Mouse (Mus musculus): ENCODE data around the gene Ercc2.

Gene Ercc2

DNA sequence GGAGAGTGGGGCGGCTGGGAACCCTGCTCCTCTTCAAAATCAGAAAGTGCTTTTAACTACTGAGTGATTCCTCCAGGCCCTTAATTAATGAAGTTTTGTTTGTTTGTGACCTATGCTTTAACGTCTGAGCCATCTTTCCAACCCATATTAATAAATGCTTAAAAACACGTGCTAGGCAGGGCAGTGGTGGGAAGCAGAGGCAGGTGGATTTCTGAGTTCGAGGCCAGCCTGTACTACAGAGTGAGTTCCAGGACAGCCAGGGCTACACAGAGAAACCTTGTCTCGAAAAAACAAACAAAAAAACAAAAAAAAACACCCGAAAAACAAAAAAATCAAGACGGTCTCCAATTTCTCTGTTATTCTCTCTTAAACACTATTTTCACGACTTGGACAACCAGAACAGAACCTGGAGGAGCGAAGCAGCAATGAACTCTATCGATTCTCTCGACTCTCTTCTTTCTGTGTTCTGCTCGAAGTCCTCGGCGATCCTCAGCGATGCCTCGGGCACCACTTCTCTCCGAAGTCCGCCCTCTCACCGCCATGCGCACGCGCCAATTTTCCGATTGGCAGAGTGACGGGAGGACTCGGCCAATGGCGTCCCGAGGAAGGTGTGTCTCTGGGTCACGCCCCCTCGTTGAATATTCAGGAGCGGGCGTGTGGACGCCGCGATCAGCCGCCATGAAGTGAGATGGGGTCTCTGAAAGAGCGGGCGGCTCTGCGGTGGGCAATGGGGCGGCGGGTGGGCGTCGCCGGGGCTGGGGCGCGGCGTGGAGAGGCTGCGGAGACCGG, at the start of gene Ercc2:
Gene Ercc2, plus strand, starts transcription at position 634 of the 789 bp plus-strand sequence.
- DNase-seq (ENCODE audit: low spot score in 2 of 2): peak; percentile 98 to 99

- peak; percentile 85 to 92 for DNase-seq (ENCODE audit: low spot score in 2 of 2)
Observed at GRCm38 (mm10) chr7:19332709-19333352, 49.0 kb upstream of the Ercc2 start.

DNA sequence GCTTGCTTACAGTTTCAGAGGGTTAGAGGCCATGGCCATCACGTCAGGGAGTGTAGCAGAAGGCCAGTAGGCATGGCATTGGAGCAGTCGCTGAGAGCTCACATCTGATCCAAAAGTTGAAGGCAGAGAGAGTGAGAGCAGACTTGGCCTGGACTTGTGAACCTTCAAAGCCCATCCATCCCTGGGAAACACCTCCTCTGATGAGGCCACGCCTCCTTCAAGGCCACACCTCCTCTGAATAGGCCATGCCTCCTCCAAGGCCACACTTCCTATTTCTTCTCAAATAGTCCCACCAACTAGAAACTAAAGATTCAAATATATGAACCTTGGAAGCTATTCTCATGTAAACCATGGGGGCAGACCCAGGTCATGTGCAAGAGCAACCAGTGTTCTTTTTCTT, 46.2 kb upstream of the Ercc2 start:
- DNase-seq (ENCODE audit: low spot score in 2 of 2): no peak

DNA sequence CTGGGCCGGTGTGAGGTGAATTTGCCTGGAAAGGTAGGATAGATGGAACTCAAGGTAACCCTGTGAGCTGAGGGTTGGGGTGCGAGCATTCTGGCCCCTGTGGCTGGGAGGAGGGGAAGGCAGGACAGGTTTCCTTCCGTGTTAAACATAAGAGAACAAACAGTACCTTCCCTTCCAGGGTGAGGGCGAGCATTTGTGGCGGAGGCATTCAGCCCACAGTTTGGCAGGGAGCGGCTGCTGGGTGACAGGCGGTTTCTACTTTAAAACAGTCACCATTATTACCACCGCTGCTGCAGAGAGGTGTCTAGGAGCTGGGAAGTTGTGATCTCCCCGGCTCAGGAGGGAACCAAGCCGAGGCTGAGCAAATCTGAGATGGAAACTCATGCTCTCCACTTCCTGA, 44.7 kb upstream of the Ercc2 start:
- DNase-seq (ENCODE audit: low spot score in 2 of 2): peak; percentile 46 to 56

DNA sequence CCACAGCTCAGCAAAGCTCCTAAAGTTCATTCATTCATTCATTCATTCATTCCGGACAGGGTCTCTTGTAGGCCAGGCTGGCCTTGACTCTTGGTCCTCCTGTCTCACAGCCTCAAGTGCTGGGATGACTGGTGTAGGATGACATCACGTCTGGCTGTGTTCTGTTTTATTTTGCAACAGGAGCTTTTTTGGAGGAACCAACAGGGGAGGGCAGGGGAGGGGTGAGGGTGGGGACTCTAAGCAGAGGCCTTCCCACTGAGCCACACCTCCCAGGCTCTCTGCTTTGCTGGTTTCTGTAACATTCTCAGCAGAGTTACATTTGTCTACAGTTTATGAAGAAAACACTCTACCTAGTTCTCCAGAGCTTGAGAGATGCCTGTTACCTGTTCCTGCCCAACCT, 43.8 kb upstream of the Ercc2 start:
- no peak for DNase-seq (ENCODE audit: low spot score in 2 of 2)

DNA sequence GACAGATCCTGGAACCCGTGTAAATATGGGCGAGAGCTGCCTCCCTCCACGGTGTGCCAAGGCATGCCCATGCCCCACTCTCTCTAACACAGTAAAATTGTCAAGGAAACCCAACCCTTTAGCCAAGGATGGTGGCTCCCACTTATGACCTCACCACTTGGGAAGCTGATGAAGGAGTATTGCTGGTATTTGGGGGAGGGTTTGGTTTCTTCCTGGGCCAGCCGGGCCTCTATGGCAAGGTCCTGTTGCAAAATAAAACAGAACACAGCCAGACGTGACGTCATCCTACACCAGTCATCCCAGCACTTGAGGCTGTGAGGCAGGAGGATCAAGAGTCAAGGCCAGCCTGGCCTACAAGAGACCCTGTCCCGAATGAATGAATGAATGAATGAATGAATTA, 43.2 kb upstream of the Ercc2 start:
- DNase-seq (ENCODE audit: low spot score in 2 of 2): no peak

GRCm38 (mm10) chr7:19341250-19341649, 40.6 kb upstream of the Ercc2 start:
- no peak for DNase-seq (ENCODE audit: low spot score in 2 of 2)

DNA sequence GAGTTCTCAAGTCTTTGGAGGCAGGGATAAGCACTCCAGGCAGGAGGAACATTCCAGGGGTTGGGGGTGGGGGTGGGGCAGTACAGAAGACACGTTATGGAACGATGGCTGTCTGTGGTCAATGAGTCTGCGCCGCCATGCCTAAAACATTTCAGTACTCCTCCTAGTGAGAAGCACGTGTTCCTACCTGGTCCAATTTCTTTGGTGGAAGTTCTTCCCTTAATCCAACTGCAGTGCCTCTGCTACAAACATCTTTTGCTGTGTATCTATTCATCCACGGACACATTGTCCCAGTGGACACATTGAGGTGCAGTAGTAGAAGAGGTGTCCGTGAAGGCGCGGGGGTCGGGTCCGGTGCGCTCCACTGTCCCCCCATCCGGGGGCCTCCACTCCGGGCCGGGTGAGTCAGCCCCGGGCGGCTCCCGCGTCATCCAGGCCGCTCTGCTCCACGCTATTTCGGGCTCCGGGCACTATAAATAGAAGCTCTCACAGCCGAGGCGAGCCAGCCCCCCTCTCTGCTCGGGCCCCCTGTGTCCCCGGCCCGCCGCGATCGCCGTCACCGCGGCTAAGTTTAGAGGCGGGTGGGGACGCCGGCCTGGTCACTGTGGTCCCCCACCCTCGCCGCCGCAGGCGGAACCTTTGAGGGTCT, 39.9 kb upstream of the Ercc2 start:
- DNase-seq (ENCODE audit: low spot score in 2 of 2): peak; percentile 62

- peak; percentile 91 to 92 for DNase-seq (ENCODE audit: low spot score in 2 of 2)
Observed at GRCm38 (mm10) chr7:19342481-19343027, 39.3 kb upstream of the Ercc2 start.

- DNase-seq (ENCODE audit: low spot score in 2 of 2): peak; percentile 72 to 81
Observed at GRCm38 (mm10) chr7:19343210-19343808, 38.5 kb upstream of the Ercc2 start.

DNA sequence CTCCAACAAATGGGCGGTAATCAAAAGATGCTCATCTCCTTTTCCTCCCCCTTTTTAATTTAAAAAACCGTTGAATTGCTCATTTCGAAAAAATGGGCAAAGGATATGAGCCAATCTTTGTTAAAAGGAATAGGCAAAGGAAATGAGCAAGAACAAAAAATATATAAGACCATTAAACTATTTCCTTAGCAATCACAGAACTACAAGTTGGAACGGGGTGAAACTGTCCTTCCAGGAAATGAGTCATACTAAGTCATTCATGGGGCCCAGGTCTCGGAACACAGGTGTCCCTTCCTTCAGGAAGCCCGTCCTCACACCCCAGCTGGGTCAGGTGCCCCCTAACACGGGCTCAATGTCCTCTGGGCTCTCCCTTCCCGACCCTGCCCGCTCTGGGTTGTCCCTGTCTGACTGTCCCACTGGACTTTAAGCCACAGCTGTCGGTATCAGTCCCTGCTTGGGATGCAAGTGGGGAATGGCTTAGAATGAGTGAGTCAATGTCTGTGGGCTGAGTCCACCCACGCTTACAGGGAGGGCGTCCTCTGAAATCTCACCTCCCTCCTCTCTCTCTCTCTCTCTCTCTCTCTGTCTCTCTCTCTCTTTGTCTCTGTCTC, 37.5 kb upstream of the Ercc2 start, which contains the start of gene Ercc1:
Gene Ercc1, plus strand, starts transcription at position 542 of the 611 bp plus-strand sequence.
- DNase-seq (ENCODE audit: low spot score in 2 of 2): peak in 1 of 2 experiments; percentile 49

GRCm38 (mm10) chr7:19344938-19345471, 36.8 kb upstream of the Ercc2 start:
- peak; percentile 92 to 95 for DNase-seq (ENCODE audit: low spot score in 2 of 2)

DNA sequence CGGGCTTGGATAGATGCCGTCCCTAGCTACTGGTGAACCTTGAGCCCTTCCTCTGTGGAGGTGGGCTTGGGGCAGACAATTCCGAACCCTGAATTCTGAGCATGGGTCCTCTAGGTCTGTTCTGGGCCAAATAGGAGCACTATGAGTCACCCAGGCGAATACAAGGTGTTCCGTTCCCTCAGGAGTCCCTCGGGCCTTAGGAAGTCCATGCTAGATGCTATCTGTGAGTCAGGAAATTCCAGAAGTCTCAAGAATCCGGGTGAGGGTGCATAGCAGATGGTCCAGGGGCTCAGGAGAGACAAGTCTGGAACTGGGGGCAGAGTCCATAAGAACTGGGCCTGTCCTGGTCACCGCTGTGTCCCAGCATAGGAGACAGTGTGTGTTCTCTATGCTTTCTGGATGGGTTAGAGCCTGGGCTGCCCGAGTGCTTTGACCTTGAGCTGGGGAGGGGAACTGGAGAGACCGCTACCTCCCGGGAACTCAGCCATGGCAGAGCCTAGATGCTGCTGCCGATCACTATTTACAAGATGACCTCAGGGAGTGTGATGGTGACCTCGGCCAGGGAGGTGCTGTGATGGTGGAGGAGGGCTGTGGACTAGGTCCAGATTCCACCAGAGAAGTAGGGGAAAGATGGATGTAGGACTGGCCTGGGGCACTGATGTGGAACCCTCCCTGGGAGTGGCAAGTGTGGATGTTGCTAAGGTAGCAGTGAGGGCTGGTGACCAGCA, 32.5 kb upstream of the Ercc2 start:
- DNase-seq (ENCODE audit: low spot score in 2 of 2): no peak

DNA sequence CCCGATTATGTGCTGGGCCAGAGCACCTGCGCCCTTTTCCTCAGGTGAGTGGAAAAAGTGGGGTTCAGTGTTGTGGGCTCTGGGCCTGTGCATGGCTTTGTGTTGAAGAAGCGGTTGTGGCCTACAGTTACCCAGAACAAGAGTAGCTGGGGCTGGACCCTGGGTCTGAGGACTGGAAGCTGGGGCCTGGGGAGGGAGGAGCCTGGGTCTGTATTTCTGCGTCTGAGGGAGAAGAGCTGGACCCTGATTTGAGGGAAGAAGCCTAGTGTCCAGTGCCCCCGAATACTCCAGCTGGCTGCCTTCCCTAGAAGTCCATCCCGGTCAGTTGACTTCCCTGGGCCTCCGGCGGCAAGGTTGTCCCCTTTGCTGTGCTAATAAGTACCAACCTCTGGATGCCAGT, 31.6 kb upstream of the Ercc2 start:
- DNase-seq (ENCODE audit: low spot score in 2 of 2): no peak

GRCm38 (mm10) chr7:19354991-19355390, 26.8 kb upstream of the Ercc2 start:
- no peak for DNase-seq (ENCODE audit: low spot score in 2 of 2)

DNA sequence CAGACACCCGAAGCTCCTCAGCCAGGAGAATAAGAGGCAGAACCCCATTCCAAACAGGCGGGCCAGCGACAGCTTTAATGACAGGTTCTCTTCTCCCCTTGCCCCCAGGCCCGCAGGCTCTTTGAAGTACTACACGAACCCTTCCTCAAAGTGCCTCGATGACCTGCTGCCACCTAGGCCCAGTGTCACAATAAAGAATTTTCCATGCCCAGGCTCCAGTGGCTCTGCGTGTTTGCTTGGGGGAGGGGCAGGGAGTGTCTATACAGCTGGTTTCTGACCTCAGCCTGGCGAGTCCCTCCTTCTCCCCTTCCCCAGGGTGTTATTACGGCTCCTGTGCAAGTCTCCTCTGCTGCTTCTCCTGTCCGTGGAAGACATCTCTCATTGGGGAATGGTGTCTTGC, 25.5 kb upstream of the Ercc2 start:
- no peak for DNase-seq (ENCODE audit: low spot score in 2 of 2)

DNA sequence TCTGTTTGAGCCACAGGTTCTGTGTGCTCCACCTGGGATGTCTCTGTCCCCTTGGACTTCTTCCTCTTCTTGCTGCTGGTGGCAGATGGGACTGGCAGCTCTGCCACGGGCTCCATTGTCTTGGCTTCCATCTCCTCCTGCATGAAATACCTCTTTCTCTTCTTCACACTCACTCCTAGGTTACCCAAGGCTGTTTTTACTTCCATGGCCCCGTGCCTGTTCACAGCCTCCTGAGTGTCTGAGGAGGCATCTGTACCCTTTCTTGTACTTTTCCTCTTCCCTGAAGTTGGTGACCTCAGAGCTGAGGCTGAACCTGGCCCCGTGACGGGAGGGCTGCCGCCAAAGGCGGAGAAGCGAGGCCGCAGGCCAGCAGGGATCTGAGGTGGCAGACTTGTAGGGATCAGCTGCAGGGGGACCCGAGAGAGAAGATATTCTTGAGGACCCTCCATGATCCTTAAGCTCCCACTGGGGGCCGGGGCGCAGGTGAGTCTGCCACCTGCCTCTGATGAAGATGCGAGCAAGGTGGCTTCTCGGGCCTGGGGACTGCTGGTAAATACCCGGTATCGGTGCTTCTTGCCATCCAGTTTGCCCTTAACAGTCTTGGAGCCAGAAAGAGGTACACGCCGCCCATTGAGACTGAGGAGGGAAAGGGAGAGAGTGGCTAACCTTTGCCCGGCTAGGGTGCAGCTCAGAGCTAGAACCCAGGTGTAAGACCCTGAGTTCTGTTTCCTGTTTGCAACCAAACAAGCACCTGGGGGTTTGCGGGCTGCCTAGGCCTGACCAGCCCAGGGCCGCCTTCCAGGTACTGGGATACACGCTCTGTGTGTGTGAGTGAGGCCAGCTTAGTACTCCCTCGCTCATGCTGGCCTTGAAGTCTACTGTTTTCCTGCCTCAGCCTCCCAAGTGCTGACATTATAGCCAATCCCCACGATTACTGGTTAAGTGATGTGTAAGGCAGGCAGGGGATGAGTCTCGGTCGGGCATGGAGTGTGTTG, 24.1 kb upstream of the Ercc2 start:
- DNase-seq (ENCODE audit: low spot score in 2 of 2): no peak

DNA sequence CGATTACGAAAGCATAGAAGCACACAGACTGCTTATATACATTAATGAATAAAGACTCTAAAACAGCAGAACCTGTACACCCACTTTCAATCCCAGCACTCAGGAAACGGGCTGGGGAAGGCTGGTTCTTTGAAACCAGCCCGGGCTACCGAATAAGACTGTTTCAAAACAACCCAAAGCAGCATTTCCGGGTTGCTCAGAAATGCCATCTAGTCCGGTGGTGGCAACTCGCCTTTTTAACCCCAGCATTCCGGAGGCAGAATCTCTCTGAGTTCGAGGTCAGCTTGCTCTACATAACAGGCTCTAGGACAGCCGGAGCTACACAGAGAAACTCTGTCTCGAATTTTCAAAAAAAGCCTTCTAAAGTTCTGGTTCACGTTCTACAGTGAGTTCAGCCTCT, 23.2 kb upstream of the Ercc2 start:
- no peak for DNase-seq (ENCODE audit: low spot score in 2 of 2)

DNA sequence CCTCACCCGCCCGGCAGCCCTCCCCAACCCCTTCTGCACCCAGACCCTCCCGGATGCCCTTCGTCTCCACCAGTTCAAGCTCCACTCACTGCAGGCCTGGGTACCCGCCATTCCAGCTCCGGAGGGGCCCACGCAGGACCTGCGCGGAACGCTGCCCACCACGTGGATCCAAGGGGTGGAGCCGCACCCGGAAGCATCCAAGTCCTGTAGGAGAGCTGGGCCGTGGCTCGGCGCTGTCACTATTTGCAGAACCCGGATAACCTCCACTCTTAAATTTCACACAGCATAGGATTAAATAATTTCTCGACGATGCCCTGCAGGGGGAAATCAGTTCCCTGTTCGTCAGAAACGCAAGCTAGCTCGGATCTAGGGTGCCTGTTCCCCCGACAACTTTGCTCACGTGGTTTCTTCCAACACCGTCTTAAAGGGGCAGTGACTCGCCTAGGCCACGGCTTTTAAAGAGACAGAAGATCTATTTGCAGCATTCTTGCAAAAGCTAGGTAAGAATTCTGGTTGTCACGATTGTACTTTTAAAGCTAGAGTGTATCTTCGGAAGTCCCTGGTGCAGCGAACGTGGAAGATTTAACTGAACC, 22.4 kb upstream of the Ercc2 start, which contains the start of the genes Cd3eap and Ppp1r13l:
Gene Cd3eap, minus strand, starts transcription at position 185 of the 593 bp plus-strand sequence.
Gene Ppp1r13l, plus strand, starts transcription at position 451 of the 593 bp plus-strand sequence.
- peak; percentile 91 to 92 for DNase-seq (ENCODE audit: low spot score in 2 of 2)
